Mouse (Mus musculus) lung, postnatal 14 days (tissue): Measurements from ENCODE around the gene Ogfod3.

ENCODE experiments used
- DNase-seq: peaks from one replicate; pipeline ENCODE4 v3.0.0; 2021

Gene Ogfod3

GRCm38 (mm10) chr11:121198622-121199021 lies 5.9 kb downstream of the Ogfod3 start:
- DNase-seq: peak; percentile 5

- DNase-seq: no peak
Observed at GRCm38 (mm10) chr11:121193415-121193814, 11.1 kb downstream of the Ogfod3 start.

DNA sequence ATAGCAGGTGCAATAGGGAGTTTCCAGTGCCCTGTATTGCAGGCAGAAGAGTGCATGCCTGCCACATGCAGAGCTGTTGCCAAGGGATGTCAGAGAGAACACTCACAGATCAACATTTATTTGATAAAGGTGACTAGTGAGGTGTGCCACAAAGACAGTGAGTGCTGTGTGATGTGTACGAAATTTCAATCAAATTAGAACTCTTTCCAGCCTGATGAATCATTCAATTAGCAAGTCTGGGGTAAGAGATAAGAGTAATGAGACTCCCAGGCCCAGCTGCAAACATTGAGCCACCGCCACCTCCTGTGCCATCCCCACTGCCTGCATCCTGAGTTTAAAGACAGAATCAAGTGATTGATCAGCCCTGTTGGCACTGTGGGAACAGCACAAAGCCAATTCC lies 11.8 kb downstream of the Ogfod3 start:
- no peak for DNase-seq

GRCm38 (mm10) chr11:121189681-121190080 lies 14.8 kb downstream of the Ogfod3 start:
- no peak for DNase-seq

GRCm38 (mm10) chr11:121176285-121177270 lies 27.9 kb downstream of the Ogfod3 start:
- DNase-seq: peak; percentile 73

GRCm38 (mm10) chr11:121174234-121174633 lies 30.3 kb downstream of the Ogfod3 start:
- DNase-seq: no peak

GRCm38 (mm10) chr11:121173203-121173602 lies 31.3 kb downstream of the Ogfod3 start:
- no peak for DNase-seq

GRCm38 (mm10) chr11:121163751-121164150 lies 40.8 kb downstream of the Ogfod3 start:
- no peak for DNase-seq

- no peak for DNase-seq
Observed at GRCm38 (mm10) chr11:121160636-121161346, 43.7 kb downstream of the Ogfod3 start.

DNA sequence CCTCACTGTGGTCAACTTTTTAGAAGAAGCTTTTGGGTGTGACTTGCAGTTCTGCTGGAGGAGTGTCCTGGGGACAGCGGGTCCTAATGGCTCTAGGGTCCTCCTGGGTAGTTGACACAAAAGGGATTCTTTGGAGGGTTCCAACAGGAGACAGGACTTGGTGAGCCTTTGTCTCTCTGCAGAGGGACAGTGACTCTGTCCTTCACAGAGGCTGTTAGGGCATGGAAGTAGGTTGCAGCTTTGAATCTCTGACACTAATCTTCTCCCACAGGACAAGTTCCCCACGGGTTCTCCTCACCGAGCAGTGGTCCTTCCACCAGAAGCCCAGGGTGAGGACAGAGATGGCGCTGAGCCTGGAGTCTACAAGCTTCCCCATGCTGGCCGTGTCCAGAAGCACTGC lies 44.5 kb downstream of the Ogfod3 start, which contains the start of gene Uts2r:
Gene Uts2r (plus strand): TSS at position 301 of the 400 bp plus-strand sequence.
- DNase-seq: no peak

- DNase-seq: peak; percentile 8
Observed at GRCm38 (mm10) chr11:121156411-121156891, 48.1 kb downstream of the Ogfod3 start.

DNA sequence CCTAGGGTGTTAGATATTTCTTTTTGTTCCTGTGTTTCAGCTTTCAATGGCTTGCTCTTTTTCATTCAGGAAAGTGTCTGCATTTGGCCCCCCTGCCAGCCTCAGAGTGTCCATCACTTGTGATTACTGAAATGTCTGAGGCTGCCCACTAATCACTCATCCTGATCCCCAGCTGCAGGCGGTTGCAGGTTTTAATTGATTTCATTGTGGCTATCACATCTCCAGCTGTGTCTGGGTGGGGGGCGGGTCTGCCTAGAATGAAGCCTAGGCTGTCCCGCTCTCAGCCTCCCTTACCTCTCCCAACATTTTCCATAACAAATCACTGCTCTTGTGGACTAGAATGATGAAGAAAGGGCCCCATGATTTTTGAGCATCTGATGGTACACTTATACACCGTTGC lies 50.3 kb downstream of the Ogfod3 start:
- DNase-seq: no peak

DNA sequence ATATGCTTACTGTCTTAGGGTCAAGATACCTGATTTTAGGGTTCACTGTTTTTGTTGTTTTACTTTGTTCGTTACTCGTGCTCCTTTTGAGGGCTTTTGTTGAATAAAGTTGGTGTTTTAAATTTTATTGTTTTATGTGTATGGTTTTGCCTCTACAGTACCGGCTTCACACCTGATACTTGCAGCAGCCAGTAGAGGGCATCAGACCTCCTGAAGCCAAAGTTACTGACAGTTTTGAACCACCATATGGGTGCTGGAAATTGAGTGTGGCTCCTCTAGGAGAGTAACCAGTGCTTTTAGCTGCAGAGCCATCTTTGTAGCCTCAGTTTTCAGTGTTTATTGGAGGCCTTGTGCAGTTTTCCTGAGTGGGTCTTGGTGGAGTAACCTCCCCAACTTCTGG lies 56.3 kb downstream of the Ogfod3 start:
- no peak for DNase-seq

GRCm38 (mm10) chr11:121145865-121146264 lies 58.6 kb downstream of the Ogfod3 start, which contains the start of gene Tex19.1:
Gene Tex19.1 (plus strand): TSS chr11:121146143.
- DNase-seq: no peak

DNA sequence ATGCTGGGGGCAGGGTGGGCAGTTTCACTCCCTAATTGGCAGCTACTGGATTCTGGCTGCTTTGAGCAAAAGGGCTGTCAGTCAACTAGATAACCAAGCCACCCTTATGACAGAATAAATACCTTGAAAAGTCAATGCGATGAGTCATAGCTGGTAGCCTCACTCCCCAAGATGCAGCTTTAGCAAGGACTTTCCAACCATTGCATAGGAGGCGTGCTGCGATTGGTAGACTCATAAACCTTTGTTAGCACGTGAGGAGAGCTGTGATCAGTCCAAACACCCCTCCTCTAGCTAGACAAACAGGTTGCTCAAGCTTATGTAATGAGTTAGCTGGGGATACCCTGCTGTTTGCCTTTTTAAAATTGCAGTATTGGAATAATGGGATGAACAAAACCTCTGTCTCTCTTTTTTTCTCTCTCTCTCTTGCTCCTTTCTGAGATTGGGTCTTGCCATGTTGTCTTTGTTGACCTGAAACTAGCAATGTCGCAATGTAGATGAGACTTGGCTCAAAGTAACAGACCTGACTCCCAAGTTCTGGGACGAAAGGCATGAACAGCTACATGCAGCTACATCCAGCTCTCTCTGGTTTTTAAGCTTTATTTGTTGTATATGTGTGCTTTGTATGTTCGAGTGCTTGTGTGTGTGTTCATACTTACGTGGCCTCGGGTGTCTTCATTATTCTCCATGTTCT lies 61.0 kb downstream of the Ogfod3 start:
- no peak for DNase-seq

- peak; percentile 16 for DNase-seq
Observed at GRCm38 (mm10) chr11:121138732-121139131, 65.8 kb downstream of the Ogfod3 start.

GRCm38 (mm10) chr11:121137682-121138081 lies 66.8 kb downstream of the Ogfod3 start:
- no peak for DNase-seq

GRCm38 (mm10) chr11:121134600-121134999 lies 69.9 kb downstream of the Ogfod3 start:
- no peak for DNase-seq

DNA sequence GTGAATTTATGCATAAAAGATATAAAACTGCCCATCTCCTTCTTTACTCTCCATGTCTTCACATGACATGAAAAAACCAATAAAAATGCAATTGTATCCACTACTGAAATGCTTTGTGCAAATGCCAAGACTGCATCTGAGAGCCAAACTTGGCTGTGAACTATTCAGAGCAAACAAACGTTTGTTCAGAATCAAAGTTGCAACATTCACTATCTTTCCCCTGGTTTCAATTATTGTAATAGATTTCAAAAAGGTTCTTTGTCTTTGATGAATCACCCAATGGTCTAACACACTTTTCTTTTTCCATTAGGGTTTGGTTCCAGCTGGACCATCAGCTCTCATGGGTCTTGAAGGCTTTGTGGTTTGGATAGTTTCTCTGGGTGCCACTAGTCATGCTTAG lies 74.9 kb downstream of the Ogfod3 start:
- DNase-seq: no peak
